Mouse (Mus musculus): ENCODE results near the gene Vstm4.

DNA sequence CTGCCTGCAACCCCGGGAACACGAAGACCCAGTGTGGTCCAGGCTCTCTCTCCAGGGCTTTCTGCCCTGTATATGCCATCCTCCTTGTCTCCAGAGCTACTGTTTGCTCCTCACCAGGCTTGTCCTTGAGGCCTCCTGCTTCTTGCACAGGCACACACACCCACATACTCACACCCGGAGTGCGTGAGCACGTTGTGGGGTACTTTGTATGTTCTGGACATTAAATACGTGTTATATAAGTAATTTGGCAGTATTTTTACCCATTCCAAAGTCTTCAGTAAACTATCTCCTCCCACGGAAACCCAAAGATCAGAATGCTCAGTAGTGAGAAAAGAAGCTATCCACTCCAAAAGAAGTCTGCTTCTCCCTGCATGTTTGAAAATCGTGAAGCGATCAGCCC, 67.3 kb downstream of the Vstm4 start:
- TF ChIP-seq CTCF (IDR thresholded peaks at IDR 0.05; ENCODE audit: control insufficient read depth, insufficient read depth, insufficient read length) (no peak), USF1 (IDR thresholded peaks at IDR 0.05; ENCODE audit: low read depth) (no peak), CEBPB (IDR thresholded peaks at IDR 0.05; ENCODE audit: low read depth) (no peak)
